In the genomic region with DNA sequence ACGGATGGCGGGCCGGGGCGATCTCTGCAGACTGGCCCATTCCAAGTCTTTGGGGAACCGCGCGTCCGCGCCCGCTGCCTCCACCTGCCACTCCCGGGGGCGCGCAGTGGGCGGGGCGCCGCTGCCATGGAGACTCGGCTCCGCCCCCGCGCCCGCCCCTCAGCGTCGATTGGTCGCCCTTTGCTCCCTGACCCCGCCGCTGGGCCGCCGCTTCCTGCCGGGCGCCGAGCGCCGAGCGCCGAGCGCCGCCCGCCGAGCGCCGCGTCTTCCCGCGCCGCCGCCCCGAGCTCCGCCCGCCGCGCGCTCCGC, we compare ENCODE assay signal across 7 mouse cellular contexts. TPM values are rescaled to one million over a fixed set of nuclear protein-coding genes. Genes with fewer than 3 reads are reported as not detected.
DNase-seq lines count a peak whose midpoint lies in the region; ATAC-seq lines count a peak whose summit lies in the region.

Gene Galnt2 (plus strand): TSS at position 216 of the 309 bp plus-strand sequence.

- peaks cover 17% of the 10 kb centered on the region for H3K4me1 ChIP-seq in midbrain, embryonic 11.5 days (ENCODE audit: control insufficient read depth, insufficient read depth, low read length)

- no peaks in the 10 kb centered on the region for H3K9me3 ChIP-seq in midbrain, embryonic 11.5 days (ENCODE audit: control insufficient read depth, low read length)

- H3K36me3 ChIP-seq in midbrain, embryonic 11.5 days (ENCODE audit: control insufficient read depth, insufficient read depth, low read length): no peaks in the 10 kb centered on the region

- intact Hi-C loops in left cerebral cortex, postnatal 4 days (cut with DNase I): loop anchor here (5.0 kb wide), 3 partner anchors 116 to 179 kb away; no protein-coding TSS in a partner anchor

- peak within 1 kb of the TSS; percentile 98 for H3K4me2 ChIP-seq in midbrain, embryonic 11.5 days

- peak within 1 kb of the TSS; percentile 97 for H3K4me3 ChIP-seq in midbrain, embryonic 11.5 days (ENCODE audit: low read depth, low read length)

- no peaks in the 10 kb centered on the region for H3K27me3 ChIP-seq in midbrain, embryonic 11.5 days (ENCODE audit: control insufficient read depth, insufficient read depth, low read length)

- H3K27ac ChIP-seq in midbrain, embryonic 11.5 days (ENCODE audit: low read depth, low read length): peak within 1 kb of the TSS; percentile 54; the same call in 1 of the 2 replicates

- 1% methylated on average over 44 of the region's 53 CpGs for WGBS in midbrain, embryonic 11.5 days

- DNase-seq in adrenal gland, postnatal 10 days: peak; percentile 95
- DNase-seq in embryo, embryonic 11.5 days (ENCODE audit: low read depth, low spot score): peak; percentile 72
- peak; percentile 87 for DNase-seq in kidney, adult 11 months
- DNase-seq in left cerebral cortex, postnatal 4 days: peak; percentile 95
- DNase-seq in midbrain, embryonic 11.5 days (ENCODE audit: low spot score, missing footprints): peak; percentile 99
- DNase-seq in skeletal muscle tissue, adult 2 months (ENCODE audit: low read depth, low spot score): peak; percentile 67

- ATAC-seq in granulocyte monocyte progenitor cell, adult 5-6 weeks (replicated peaks; ENCODE audit: poor library complexity, severe bottlenecking): peak; percentile 85
- peak; percentile 91 for ATAC-seq in midbrain, embryonic 11.5 days (ENCODE audit: low FRiP score)

- H3K9ac ChIP-seq in midbrain, embryonic 11.5 days (ENCODE audit: low read length): peak within 1 kb of the TSS; percentile 94

RNA-seq across cellular contexts. Expression of gene Galnt2, which starts in this region (rescaled TPM):
- 10 to 100 TPM; 60.1 to 67.6 TPM for total RNA-seq in adrenal gland, postnatal 10 days (2021)
- 25.6 and 48.0 TPM in 2 replicates for total RNA-seq in granulocyte monocyte progenitor cell, adult 5-6 weeks (2014; fragmentation: Nextera tagmentation)
- 20.4 and 32.7 TPM in 2 replicates for total RNA-seq in granulocyte monocyte progenitor cell, adult 5-6 weeks (2017)
- total RNA-seq in left cerebral cortex, postnatal 4 days (2021): 100 to 1,000 TPM in 1 of 2 experiments, 10 to 100 TPM in 1; 91.8 to 106 TPM
- 66.9 and 76.6 TPM in 2 replicates for polyA plus RNA-seq in midbrain, embryonic 11.5 days (2014; fragmentation: Nextera tagmentation; extraction: Ambion mirVana)

Comparison
In these comparisons a context has a peak if more than half of its experiments do, and no peak if none do; other contexts are left out.
1. Peak in every context shown above with its lines: DNase-seq, ATAC-seq, H3K4me3 ChIP-seq and H3K27ac ChIP-seq.